Mouse (Mus musculus) heart, embryonic 11.5 days (tissue): ENCODE data around the gene Tubb5. TPM values are rescaled to one million over a fixed set of nuclear protein-coding genes. Genes with fewer than 3 reads are reported as not detected.
"Not testable (repeated sequence)": the region's sequence is repeated elsewhere in the genome, so short reads cannot be mapped to it uniquely, and the experiment has no call there.

ENCODE experiments used
- ATAC-seq: fragments of 200-750 bp; cut with Nextera tagmentation; replicated peaks from 2 replicates; pipeline ENCODE4 v1.8.0; 2017; ENCODE audit warnings: moderate library complexity; ENCODE audit not compliant: insufficient number of reproducible peaks, low FRiP score, low TSS enrichment
- H3K27ac ChIP-seq: fragments of 300-500 bp; sonication (generic); 2 replicates; pipeline ENCODE4 v1.5.1; 2014; ENCODE audit warnings: mild to moderate bottlenecking, low read depth, low read length
- H3K27me3 ChIP-seq: fragments of 300-500 bp; sonication (generic); 2 replicates; pipeline ENCODE4 v1.6.1; 2014; ENCODE audit warnings: mild to moderate bottlenecking, low read length, mixed read lengths; ENCODE audit not compliant: control insufficient read depth, insufficient read depth
- H3K36me3 ChIP-seq: fragments of 300-500 bp; sonication (generic); 2 replicates; pipeline ENCODE4 v1.6.1; 2014; ENCODE audit warnings: mild to moderate bottlenecking, low read length, moderate library complexity, mixed read lengths; ENCODE audit not compliant: control insufficient read depth, insufficient read depth
- H3K4me1 ChIP-seq: fragments of 300-500 bp; sonication (generic); 2 replicates; pipeline ENCODE4 v1.6.1; 2014; ENCODE audit warnings: low read length; ENCODE audit not compliant: control insufficient read depth, insufficient read depth
- H3K4me2 ChIP-seq: fragments of 300-500 bp; sonication (generic); 2 replicates; pipeline ENCODE4 v1.6.1; 2014; ENCODE audit warnings: mild to moderate bottlenecking, moderate library complexity
- H3K4me3 ChIP-seq: fragments of 300-500 bp; sonication (generic); 2 replicates; pipeline ENCODE4 v1.5.1; 2014; ENCODE audit warnings: low read depth, low read length
- H3K9ac ChIP-seq: fragments of 300-500 bp; sonication (generic); 2 replicates; pipeline ENCODE4 v1.6.1; 2014; ENCODE audit warnings: mild to moderate bottlenecking, low read depth, low read length, moderate library complexity
- H3K9me3 ChIP-seq: fragments of 300-500 bp; sonication (generic); replicated peaks from 2 replicates; pipeline ENCODE4 v1.6.1; 2016; ENCODE audit warnings: low read length; ENCODE audit not compliant: control insufficient read depth
- WGBS: fragments of 180-500 bp; shearing (Covaris S2); extraction: QIAGEN DNeasy Blood & Tissue Kit; methylation state at CpG from one replicate; pipeline ENCODE4 v1.1.7; 2014; ENCODE audit not compliant: insufficient replicate concordance; 5-methylcytosine and 5-hydroxymethylcytosine counted together
- polyA plus RNA-seq: library from polyadenylated mRNA; unstranded; fragments of >200 nt; fragmentation: Nextera tagmentation; extraction: Ambion mirVana; gene quantifications from 2 replicates; pipeline ENCODE4 v1.2.1, GENCODE M21; 2014

Tubb5 gene
- polyA plus RNA-seq, 1 experiment from 2014 or later = 931 TPM

GRCm38 (mm10) chr17:35841076-35841950, 3.2 kb upstream of the Tubb5 start, which contains the start of gene Mdc1:
Gene Mdc1 (plus strand): TSS chr17:35841515.
- Histone ChIP-seq H3K9me3 (no peaks in the 10 kb centered on the region), H3K36me3 (peaks cover 11% of the 10 kb centered on the region), H3K4me1 (peaks cover 8% of the 10 kb centered on the region; the same call in 1 of the 2 replicates), H3K4me2 (peak within 1 kb of the TSS; percentile 81), H3K27ac (peak within 1 kb of the TSS; percentile 76), H3K27me3 (no peaks in the 10 kb centered on the region), H3K9ac (peak within 1 kb of the TSS; percentile 80), H3K4me3 (peak within 1 kb of the TSS; percentile 65)
- WGBS = under 1% methylated on average over 59 of the region's 59 CpGs
- peak; percentile 90 for ATAC-seq

- Histone ChIP-seq H3K27ac (peak overlapping the region; percentile 51), H3K4me3 (peak overlapping the region; percentile 65), H3K9me3 (no peaks in the 10 kb centered on the region), H3K27me3 (no peaks in the 10 kb centered on the region), H3K9ac (peak overlapping the region; percentile 65; the same call in 1 of the 2 replicates), H3K4me1 (peaks cover 14% of the 10 kb centered on the region), H3K4me2 (peak overlapping the region; percentile 81), H3K36me3 (peaks cover 16% of the 10 kb centered on the region)
- WGBS = 47% methylated on average over 14 of the region's 14 CpGs
- ATAC-seq = no peak
These were observed 2.5 kb upstream of the Tubb5 start for GRCm38 (mm10) chr17:35840561-35840960.

- H3K9ac ChIP-seq = peak overlapping the region; percentile 79
- peak overlapping the region; percentile 90 for H3K4me3 ChIP-seq
- ATAC-seq, H3K9me3 ChIP-seq, H3K27me3 ChIP-seq: not testable (repeated sequence)
- peaks cover 26% of the 10 kb centered on the region for H3K36me3 ChIP-seq
- H3K27ac ChIP-seq = peak overlapping the region; percentile 94
- peak overlapping the region; percentile 75 for H3K4me2 ChIP-seq
- 57% methylated on average over 3 of the region's 3 CpGs for WGBS
- H3K4me1 ChIP-seq = peaks cover 23% of the 10 kb centered on the region
These were observed 896 bp upstream of the Tubb5 start for GRCm38 (mm10) chr17:35839002-35839401.

GRCm38 (mm10) chr17:35838570-35838969, 464 bp upstream of the Tubb5 start:
- Histone ChIP-seq H3K27ac (peak overlapping the region; percentile 94), H3K9me3 (no peaks in the 10 kb centered on the region), H3K9ac (peak overlapping the region; percentile 79), H3K27me3 (no peaks in the 10 kb centered on the region), H3K4me2 (peak overlapping the region; percentile 75), H3K4me3 (peak overlapping the region; percentile 90), H3K4me1 (peaks cover 23% of the 10 kb centered on the region), H3K36me3 (peaks cover 30% of the 10 kb centered on the region)
- 3% methylated on average over 5 of the region's 5 CpGs for WGBS
- no peak for ATAC-seq

- Histone ChIP-seq H3K27ac (peak overlapping the region; percentile 99), H3K9me3 (no peaks in the 10 kb centered on the region), H3K4me1 (peaks cover 23% of the 10 kb centered on the region), H3K27me3 (no peaks in the 10 kb centered on the region), H3K4me3 (peak overlapping the region; percentile 90), H3K36me3 (peaks cover 36% of the 10 kb centered on the region), H3K9ac (peak overlapping the region; percentile 100), H3K4me2 (peak overlapping the region; percentile 75)
- under 1% methylated on average over 18 of the region's 18 CpGs for WGBS
- no peak for ATAC-seq
These were observed 619 bp downstream of the Tubb5 start for GRCm38 (mm10) chr17:35837487-35837886.

GRCm38 (mm10) chr17:35836991-35837422, 1.1 kb downstream of the Tubb5 start:
- no peaks in the 10 kb centered on the region for H3K9me3 ChIP-seq
- peak overlapping the region; percentile 90 for H3K4me3 ChIP-seq
- ATAC-seq = peak; percentile 67
- H3K27ac ChIP-seq = peak overlapping the region; percentile 99
- H3K4me1 ChIP-seq = peaks cover 20% of the 10 kb centered on the region
- peak overlapping the region; percentile 100 for H3K9ac ChIP-seq
- 2% methylated on average over 22 of the region's 25 CpGs for WGBS
- H3K27me3 ChIP-seq = no peaks in the 10 kb centered on the region
- peaks cover 37% of the 10 kb centered on the region for H3K36me3 ChIP-seq
- peak overlapping the region; percentile 75 for H3K4me2 ChIP-seq

GRCm38 (mm10) chr17:35836178-35836965, 1.7 kb downstream of the Tubb5 start:
- peak overlapping the region; percentile 100 for H3K9ac ChIP-seq
- H3K27me3 ChIP-seq = no peaks in the 10 kb centered on the region
- peaks cover 37% of the 10 kb centered on the region for H3K36me3 ChIP-seq
- WGBS = 9% methylated on average over 24 of the region's 24 CpGs
- ATAC-seq = no peak
- H3K9me3 ChIP-seq = no peaks in the 10 kb centered on the region
- peak overlapping the region; percentile 75 for H3K4me2 ChIP-seq
- peak overlapping the region; percentile 99 for H3K27ac ChIP-seq
- peak overlapping the region; percentile 90 for H3K4me3 ChIP-seq
- H3K4me1 ChIP-seq = peaks cover 19% of the 10 kb centered on the region

- ATAC-seq = no peak
- Histone ChIP-seq H3K9ac (peak overlapping the region; percentile 100), H3K4me1 (peaks cover 19% of the 10 kb centered on the region), H3K27me3 (no peaks in the 10 kb centered on the region), H3K4me2 (peak overlapping the region; percentile 75), H3K4me3 (peak overlapping the region; percentile 90), H3K27ac (peak overlapping the region; percentile 41), H3K36me3 (peaks cover 41% of the 10 kb centered on the region), H3K9me3 (no peaks in the 10 kb centered on the region)
- WGBS = 83% methylated on average over 26 of the region's 26 CpGs
These were observed 2.5 kb downstream of the Tubb5 start for GRCm38 (mm10) chr17:35835424-35836140.
